Mouse (Mus musculus) thymus, adult 2 months (tissue): ENCODE data around the gene Zfp609.

Source experiments
- CTCF ChIP-seq: fragments of 200-500 bp; IDR thresholded peaks from 2 replicates; pipeline ENCODE4 v1.5.1; 2012; ENCODE audit warnings: mild to moderate bottlenecking, control low read depth, low read length, moderate library complexity, borderline replicate concordance; ENCODE audit not compliant: control insufficient read depth, poor library complexity, insufficient read depth; ENCODE audit errors: extremely low read depth
- POLR2A ChIP-seq: fragments of 200-500 bp; IDR thresholded peaks from 2 replicates; pipeline ENCODE4 v1.6.1; 2012; ENCODE audit warnings: mild to moderate bottlenecking, low read length, control low read depth, moderate library complexity; ENCODE audit not compliant: control insufficient read depth, poor library complexity, insufficient read depth; ENCODE audit errors: extremely low read depth

GRCm38 (mm10) chr9:65743322-65743721, 84.0 kb downstream of the Zfp609 start:
- TF ChIP-seq CTCF (no peak), POLR2A (no peak)
